Mouse (Mus musculus) yolk sac, embryonic 10.5 days (tissue): ENCODE data around the gene Wipf3.

Experiments
- DNase-seq: peaks from one replicate; pipeline ENCODE4 v3.0.0-alpha.2; 2017; ENCODE audit warnings: low spot score

The Wipf3 gene

GRCm38 (mm10) chr6:54531048-54531481 is 101.7 kb downstream of the Wipf3 start:
- no peak for DNase-seq

GRCm38 (mm10) chr6:54535485-54535884 is 106.1 kb downstream of the Wipf3 start:
- no peak for DNase-seq

GRCm38 (mm10) chr6:54537053-54537452 is 107.7 kb downstream of the Wipf3 start:
- no peak for DNase-seq

GRCm38 (mm10) chr6:54538773-54539173 is 109.4 kb downstream of the Wipf3 start:
- no peak for DNase-seq

GRCm38 (mm10) chr6:54539396-54539795 is 110.0 kb downstream of the Wipf3 start:
- no peak for DNase-seq

GRCm38 (mm10) chr6:54540252-54540887 is 111.0 kb downstream of the Wipf3 start:
- DNase-seq: no peak

GRCm38 (mm10) chr6:54542836-54543235 is 113.4 kb downstream of the Wipf3 start:
- no peak for DNase-seq

- no peak for DNase-seq
Measured at GRCm38 (mm10) chr6:54543646-54544045, 114.2 kb downstream of the Wipf3 start.

- DNase-seq: no peak
Measured at GRCm38 (mm10) chr6:54548314-54549019, 119.1 kb downstream of the Wipf3 start.

GRCm38 (mm10) chr6:54549311-54549710 is 119.9 kb downstream of the Wipf3 start:
- DNase-seq: no peak

- no peak for DNase-seq
Measured at GRCm38 (mm10) chr6:54550801-54551323, 121.5 kb downstream of the Wipf3 start.

- no peak for DNase-seq
Measured at GRCm38 (mm10) chr6:54552721-54553413, 123.5 kb downstream of the Wipf3 start.
